Mouse (Mus musculus): ENCODE measurements at regions not wholly inside any gene's neighbourhood (a gene's known extent, or its start where the extent isn't known, plus 50 kb on each side); places are given as distances from the start of the nearest gene placed in this dataset.

DNA sequence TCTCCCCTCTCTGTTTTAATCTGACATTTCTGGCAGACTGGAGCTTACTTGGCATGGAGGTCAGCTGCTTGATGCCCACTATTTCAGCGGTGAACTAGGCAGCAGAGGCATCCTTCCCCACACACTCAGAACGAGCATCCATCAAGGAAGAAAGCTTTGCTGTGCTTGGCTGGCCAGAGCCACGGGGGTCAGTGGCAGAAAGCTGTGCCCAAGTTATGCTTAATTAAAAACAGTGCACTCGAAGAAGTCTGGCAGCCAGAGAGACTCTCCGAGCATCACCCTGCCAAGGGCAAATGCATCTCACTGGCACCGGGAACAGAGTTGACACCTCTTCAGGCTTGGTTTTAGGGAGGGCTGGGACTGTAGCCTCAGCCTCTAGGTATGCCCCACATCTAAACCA, 168.3 kb downstream of the Gm45692 start:
- DNase-seq (ENCODE audit: low read depth, low spot score) = no peak

DNA sequence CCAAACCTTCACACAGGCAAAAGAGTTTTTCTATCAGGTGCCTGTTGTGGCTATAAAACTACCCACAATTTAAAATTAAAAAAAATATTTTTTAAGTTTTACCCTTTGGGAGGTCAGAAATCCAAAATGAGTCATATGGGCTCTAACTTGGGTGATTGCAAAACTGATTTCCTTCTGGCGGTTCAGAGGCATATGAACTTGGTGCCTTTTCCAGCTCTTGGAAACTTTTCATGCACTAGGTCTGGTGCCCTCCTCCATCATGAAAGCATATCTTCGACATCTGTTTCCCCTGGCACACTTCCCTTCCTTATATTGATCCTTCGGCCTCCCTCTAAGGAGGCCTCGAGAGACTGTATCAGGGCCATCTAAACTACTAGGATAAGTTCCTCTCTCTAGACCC, 168.8 kb downstream of the Gm45692 start:
- DNase-seq (ENCODE audit: low read depth, low spot score) = no peak

DNA sequence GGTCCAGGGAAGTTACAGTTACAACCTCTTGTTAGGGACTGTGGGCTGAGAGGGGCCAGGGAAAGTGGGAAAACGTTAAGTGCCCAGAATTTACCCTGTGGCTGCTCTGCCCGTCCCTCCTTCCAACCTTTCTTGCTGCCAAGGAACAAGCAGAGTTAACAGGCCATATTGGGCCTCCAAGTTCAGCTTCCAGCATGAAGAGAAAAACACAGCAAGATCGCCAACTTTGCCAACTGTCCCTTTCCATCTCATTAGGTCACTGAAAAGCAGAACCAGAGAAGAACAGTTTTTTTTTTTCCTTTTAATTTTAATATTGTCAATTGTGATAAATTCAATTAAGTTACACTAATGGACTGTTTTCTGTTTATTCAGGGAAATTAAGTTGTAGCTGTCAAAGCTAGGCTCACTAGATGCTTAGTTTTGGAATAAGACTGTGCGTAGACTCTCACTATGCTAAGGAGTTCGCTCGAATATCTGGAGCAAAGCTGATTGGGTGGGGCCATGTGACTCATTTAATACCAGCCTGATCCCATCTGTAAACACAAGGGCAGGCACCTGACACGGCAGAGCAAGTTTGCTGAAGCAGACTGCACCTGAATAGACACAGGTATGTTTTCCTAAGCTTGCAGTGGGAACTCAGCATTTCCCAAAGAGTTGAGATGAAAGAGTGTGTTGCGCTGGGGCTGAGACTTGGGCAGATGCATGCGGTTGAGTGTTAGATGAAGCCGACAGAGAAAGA, 178.9 kb downstream of the Gm45692 start:
- no peak for DNase-seq (ENCODE audit: low read depth, low spot score)

DNA sequence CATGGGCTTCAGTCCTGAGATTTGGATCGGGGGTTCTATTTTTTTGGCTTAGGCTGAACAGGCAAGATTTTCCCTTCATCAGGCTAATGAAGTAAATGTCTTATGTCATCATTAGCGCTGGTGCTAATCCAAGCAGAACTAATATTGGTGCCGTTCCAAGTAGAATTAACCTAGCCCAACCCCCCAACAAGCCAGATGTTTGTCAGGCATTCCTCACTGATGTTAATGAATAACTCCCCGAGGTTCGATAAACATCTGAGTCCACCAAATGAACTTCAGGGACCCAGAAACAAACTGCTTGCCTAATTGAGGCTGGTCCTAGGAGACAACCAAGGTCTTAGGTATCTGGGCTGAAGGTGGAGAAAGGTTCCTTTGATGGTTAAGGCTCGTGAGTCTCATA, 180.9 kb downstream of the Gm45692 start:
- DNase-seq (ENCODE audit: low read depth, low spot score) = no peak

DNA sequence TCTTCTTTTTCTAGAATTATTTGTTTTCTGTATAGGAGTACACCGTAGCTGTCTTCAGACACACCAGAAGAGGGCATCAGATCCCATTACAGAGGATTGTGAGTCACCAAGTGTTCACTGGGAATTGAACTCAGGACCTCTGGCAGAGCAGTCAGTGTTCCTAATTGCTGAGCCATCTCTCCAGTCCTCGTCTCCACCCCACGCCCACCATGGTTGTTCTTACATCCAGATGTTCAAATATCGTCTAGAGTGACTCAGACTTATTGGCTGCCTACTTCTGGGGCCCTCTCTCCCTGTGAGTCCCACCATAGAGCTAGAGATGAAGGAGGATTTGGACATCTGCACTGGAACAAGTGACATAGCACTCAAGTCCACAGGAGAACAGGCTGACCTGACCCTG, 182.6 kb downstream of the Gm45692 start:
- DNase-seq (ENCODE audit: low read depth, low spot score) = no peak

- no peak for DNase-seq (ENCODE audit: low read depth, low spot score)
Observed at GRCm38 (mm10) chr8:26304566-26304965, 185.2 kb downstream of the Gm45692 start.

GRCm38 (mm10) chr8:26305061-26305879, 185.9 kb downstream of the Gm45692 start:
- no peak for DNase-seq (ENCODE audit: low read depth, low spot score)

- DNase-seq (ENCODE audit: low read depth, low spot score) = no peak
Observed at GRCm38 (mm10) chr8:26308121-26308641, 188.8 kb downstream of the Gm45692 start.

DNA sequence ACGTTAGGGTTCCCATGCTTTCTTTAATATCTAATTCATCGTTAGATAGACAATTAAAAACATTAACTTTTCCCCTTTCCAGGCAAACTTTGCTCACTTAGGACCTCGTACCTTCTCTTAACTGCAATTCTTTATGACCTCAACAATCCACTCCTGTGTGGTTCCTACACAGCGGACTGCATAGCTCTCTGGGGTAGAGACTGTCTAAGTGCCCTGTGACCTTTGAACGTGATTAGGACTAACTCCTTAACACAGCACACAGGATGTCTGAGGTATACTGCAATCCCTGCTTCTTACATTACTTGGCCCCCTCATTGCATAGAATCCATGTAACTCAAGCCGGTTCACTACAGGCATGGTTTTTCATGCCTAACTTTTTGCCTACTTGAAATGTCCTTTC, 190.4 kb downstream of the Gm45692 start:
- no peak for DNase-seq (ENCODE audit: low read depth, low spot score)

- no peak for DNase-seq (ENCODE audit: low read depth, low spot score)
Observed at GRCm38 (mm10) chr8:26323606-26324350, 204.4 kb downstream of the Gm45692 start.

GRCm38 (mm10) chr8:26324606-26325005, 205.3 kb downstream of the Gm45692 start:
- DNase-seq (ENCODE audit: low read depth, low spot score) = no peak

DNA sequence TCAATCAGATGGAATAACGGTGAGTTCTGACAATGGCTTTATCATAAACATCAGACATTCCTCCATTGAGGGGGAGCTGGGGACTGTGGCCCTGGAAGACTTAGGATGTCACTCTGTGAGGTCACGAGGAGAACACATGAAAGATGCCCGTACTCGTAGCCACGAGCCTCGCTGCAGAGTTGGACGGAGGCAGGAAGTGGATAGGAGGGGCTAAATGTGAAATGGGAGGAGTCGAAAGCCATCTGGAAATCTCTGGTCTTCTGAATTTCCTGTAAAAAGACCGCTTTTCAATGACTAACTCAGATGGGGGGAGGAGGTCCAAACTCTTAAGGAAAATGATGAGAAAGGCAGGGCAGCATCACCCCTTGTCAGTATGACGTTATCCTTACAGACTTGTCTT, 210.5 kb downstream of the Gm45692 start:
- no peak for DNase-seq (ENCODE audit: low read depth, low spot score)

GRCm38 (mm10) chr8:26336906-26337650, 217.7 kb downstream of the Gm45692 start:
- DNase-seq (ENCODE audit: low read depth, low spot score) = peak; percentile 6

DNA sequence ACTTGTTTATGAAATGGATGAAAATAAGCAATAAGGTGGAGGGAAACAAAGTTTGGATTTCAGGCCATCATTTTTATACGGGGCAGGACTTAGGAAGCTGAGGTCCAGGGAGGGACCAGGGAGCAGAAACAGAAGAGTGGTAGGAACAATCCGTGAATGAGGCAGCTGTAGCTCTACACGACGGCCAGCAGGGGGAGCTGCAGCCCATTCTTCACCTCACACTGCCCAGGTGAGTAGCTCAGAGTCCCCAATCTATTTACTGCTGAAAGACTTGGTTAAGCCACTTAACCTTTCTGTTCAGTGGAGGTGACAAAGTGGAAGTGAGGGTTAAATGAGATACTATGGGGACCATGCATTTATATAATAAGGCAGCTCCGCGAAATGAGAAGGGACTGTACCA, 225.7 kb downstream of the Gm45692 start:
- DNase-seq (ENCODE audit: low read depth, low spot score) = no peak

GRCm38 (mm10) chr8:26349231-26349630, 229.9 kb downstream of the Gm45692 start:
- no peak for DNase-seq (ENCODE audit: low read depth, low spot score)

DNA sequence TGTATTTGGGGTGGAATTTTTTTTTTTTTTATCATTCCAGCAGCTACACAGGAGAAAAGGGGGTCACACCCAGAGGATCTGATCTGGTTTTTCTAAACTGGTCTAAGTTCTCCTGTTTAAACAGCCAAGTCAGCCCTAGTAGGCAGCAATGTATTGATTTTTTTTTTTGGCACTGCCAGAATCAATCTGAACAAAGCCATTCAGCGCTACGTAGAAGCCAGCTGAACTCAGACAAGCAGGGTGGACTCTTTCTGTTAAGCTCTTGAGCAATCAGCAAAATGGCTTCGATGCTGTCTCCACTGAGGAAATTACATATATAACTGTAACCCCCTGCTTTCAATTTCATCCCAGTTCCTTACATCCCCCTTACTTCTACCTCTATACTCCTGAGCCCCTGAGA, 230.5 kb downstream of the Gm45692 start:
- no peak for DNase-seq (ENCODE audit: low read depth, low spot score)

GRCm38 (mm10) chr8:26350616-26351015, 231.3 kb downstream of the Gm45692 start:
- DNase-seq (ENCODE audit: low read depth, low spot score) = no peak

DNA sequence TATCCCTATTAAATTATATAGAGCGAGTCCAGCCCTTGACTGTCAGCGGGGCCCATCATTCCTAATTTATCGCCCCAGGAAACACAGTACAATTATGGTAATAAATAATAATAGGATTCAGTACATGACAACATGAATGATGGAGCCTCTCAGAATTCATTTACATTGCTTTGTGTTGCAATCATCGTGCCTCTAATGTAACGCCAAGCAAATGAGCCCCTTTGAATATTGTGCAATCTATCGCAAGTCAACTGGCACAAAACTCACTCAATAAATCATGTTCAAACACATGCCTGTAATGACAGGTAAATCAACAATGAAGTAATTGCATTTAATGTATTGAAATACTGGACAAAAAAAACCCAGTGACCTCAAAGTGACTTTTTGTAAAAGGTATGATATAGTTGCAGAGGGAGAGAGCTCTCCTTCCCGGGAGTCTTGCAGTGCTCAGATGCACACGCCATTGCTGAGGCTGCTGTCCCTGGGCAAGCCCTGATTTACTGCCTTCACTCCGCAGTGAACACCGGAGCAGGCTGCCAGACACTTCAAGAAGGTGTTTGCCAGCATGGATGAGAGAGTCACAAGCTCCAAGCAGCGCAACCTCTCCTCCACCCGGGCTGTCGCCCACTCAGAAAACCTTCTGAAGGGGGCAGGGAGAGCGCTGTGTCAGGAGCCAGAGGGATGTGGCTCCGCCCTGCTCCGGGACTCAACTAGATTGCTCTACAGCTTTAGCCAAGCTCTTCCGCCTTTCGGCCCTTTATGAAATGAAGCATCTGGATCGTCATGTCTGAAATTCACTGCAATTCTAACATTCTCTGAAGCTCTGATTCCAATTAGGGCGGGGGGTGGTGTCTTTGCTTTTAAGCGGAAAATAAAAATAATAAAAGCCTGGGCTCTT, 232.6 kb downstream of the Gm45692 start:
- DNase-seq (ENCODE audit: low read depth, low spot score) = peak; percentile 17

DNA sequence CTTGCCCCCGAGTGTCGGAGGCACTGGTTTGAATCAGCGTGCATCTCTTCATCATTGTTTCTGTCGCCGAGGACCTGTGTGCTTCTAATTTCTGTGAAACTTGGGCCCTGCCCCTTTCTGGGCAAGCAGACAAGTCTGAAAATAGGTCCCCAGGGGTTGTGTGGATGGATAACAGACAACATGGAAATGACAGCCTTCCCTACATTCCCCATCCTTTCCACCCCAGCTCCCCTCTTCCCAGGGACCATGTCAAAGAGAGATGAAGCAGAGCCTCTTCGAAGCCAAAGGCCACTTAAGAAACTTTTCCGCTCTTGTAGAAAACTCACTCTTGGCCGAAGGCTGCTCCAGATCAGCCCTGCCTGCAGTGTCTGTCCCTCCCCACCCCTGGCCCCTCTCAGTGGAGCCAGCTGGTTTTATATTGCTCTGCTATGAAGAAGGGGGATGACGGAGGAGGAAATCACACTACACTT, 233.2 kb downstream of the Gm45692 start:
- no peak for DNase-seq (ENCODE audit: low read depth, low spot score)

GRCm38 (mm10) chr8:26353476-26353875, 234.1 kb downstream of the Gm45692 start:
- DNase-seq (ENCODE audit: low read depth, low spot score) = no peak

Measured in telencephalon, adult 2 months (tissue).